Mouse (Mus musculus): Measurements from ENCODE around the gene Coro1c. TPM values are rescaled to one million over a fixed set of nuclear protein-coding genes. Genes with fewer than 3 reads are reported as not detected.

The Coro1c gene
- polyA plus RNA-seq, 1 experiment = 78.3 TPM

GRCm38 (mm10) chr5:113889912-113890311 is 18.6 kb downstream of the Coro1c start:
- Histone ChIP-seq H3K27me3 (ENCODE audit: control insufficient read depth, insufficient read depth, low read length) (no peaks in the 10 kb centered on the region), H3K4me3 (ENCODE audit: control insufficient read depth, insufficient read depth, low read length) (no peak overlapping the region), H3K4me1 (replicated peaks; ENCODE audit: control insufficient read depth, insufficient read depth, low read length) (peaks cover 2% of the 10 kb centered on the region; the same call in 1 of the 2 replicates), H3K36me3 (ENCODE audit: control insufficient read depth, insufficient read depth, low read length) (no peaks in the 10 kb centered on the region), H3K27ac (ENCODE audit: control insufficient read depth, insufficient read depth, low read length) (no peak overlapping the region)
- 94% methylated on average over 4 of the region's 4 CpGs for WGBS
- no peak for DNase-seq
- TF ChIP-seq CTCF (IDR thresholded peaks at IDR 0.05; ENCODE audit: borderline replicate concordance, control insufficient read depth, extremely low read depth, insufficient read depth, low read length, poor library complexity) (no peak), POLR2A (IDR thresholded peaks at IDR 0.05; ENCODE audit: control insufficient read depth, extremely low read depth, insufficient read depth, low read length, poor library complexity) (no peak)

- no peak overlapping the region for H3K4me3 ChIP-seq (ENCODE audit: control insufficient read depth, insufficient read depth, low read length)
- no peak for TF ChIP-seq CTCF (IDR thresholded peaks at IDR 0.05; ENCODE audit: borderline replicate concordance, control insufficient read depth, extremely low read depth, insufficient read depth, low read length, poor library complexity)
- TF ChIP-seq POLR2A (IDR thresholded peaks at IDR 0.05; ENCODE audit: control insufficient read depth, extremely low read depth, insufficient read depth, low read length, poor library complexity) = no peak
- H3K4me1 ChIP-seq (replicated peaks; ENCODE audit: control insufficient read depth, insufficient read depth, low read length) = peaks cover 4% of the 10 kb centered on the region; the same call in 1 of the 2 replicates
- H3K27me3 ChIP-seq (ENCODE audit: control insufficient read depth, insufficient read depth, low read length) = no peaks in the 10 kb centered on the region
- WGBS = 83% methylated on average over 19 of the region's 19 CpGs
- H3K36me3 ChIP-seq (ENCODE audit: control insufficient read depth, insufficient read depth, low read length) = no peaks in the 10 kb centered on the region
- no peak overlapping the region for H3K27ac ChIP-seq (ENCODE audit: control insufficient read depth, insufficient read depth, low read length)
- no peak for DNase-seq
Observed at GRCm38 (mm10) chr5:113889181-113889906, 19.2 kb downstream of the Coro1c start.

GRCm38 (mm10) chr5:113888186-113888795 is 20.3 kb downstream of the Coro1c start:
- Histone ChIP-seq H3K36me3 (ENCODE audit: control insufficient read depth, insufficient read depth, low read length) (no peaks in the 10 kb centered on the region), H3K4me3 (ENCODE audit: control insufficient read depth, insufficient read depth, low read length) (no peak overlapping the region), H3K27me3 (ENCODE audit: control insufficient read depth, insufficient read depth, low read length) (no peaks in the 10 kb centered on the region), H3K27ac (ENCODE audit: control insufficient read depth, insufficient read depth, low read length) (no peak overlapping the region), H3K4me1 (replicated peaks; ENCODE audit: control insufficient read depth, insufficient read depth, low read length) (peaks cover 4% of the 10 kb centered on the region; the same call in 1 of the 2 replicates)
- WGBS = 94% methylated on average over 5 of the region's 5 CpGs
- no peak for DNase-seq
- TF ChIP-seq CTCF (IDR thresholded peaks at IDR 0.05; ENCODE audit: borderline replicate concordance, control insufficient read depth, extremely low read depth, insufficient read depth, low read length, poor library complexity) (no peak), POLR2A (IDR thresholded peaks at IDR 0.05; ENCODE audit: control insufficient read depth, extremely low read depth, insufficient read depth, low read length, poor library complexity) (no peak)

GRCm38 (mm10) chr5:113887132-113887531 is 21.4 kb downstream of the Coro1c start:
- Histone ChIP-seq H3K27ac (ENCODE audit: control insufficient read depth, insufficient read depth, low read length) (no peak overlapping the region), H3K4me3 (ENCODE audit: control insufficient read depth, insufficient read depth, low read length) (no peak overlapping the region), H3K4me1 (replicated peaks; ENCODE audit: control insufficient read depth, insufficient read depth, low read length) (peaks cover 4% of the 10 kb centered on the region; the same call in 1 of the 2 replicates), H3K27me3 (ENCODE audit: control insufficient read depth, insufficient read depth, low read length) (no peaks in the 10 kb centered on the region), H3K36me3 (ENCODE audit: control insufficient read depth, insufficient read depth, low read length) (no peaks in the 10 kb centered on the region)
- TF ChIP-seq POLR2A (IDR thresholded peaks at IDR 0.05; ENCODE audit: control insufficient read depth, extremely low read depth, insufficient read depth, low read length, poor library complexity) (no peak), CTCF (IDR thresholded peaks at IDR 0.05; ENCODE audit: borderline replicate concordance, control insufficient read depth, extremely low read depth, insufficient read depth, low read length, poor library complexity) (no peak)
- 93% methylated on average over 11 of the region's 11 CpGs for WGBS
- no peak for DNase-seq

- H3K4me1 ChIP-seq (replicated peaks; ENCODE audit: control insufficient read depth, insufficient read depth, low read length) = peaks cover 4% of the 10 kb centered on the region; the same call in 1 of the 2 replicates
- TF ChIP-seq CTCF (IDR thresholded peaks at IDR 0.05; ENCODE audit: borderline replicate concordance, control insufficient read depth, extremely low read depth, insufficient read depth, low read length, poor library complexity) (no peak), POLR2A (IDR thresholded peaks at IDR 0.05; ENCODE audit: control insufficient read depth, extremely low read depth, insufficient read depth, low read length, poor library complexity) (no peak)
- 90% methylated on average over 8 of the region's 8 CpGs for WGBS
Observed at GRCm38 (mm10) chr5:113885623-113886022, 22.9 kb downstream of the Coro1c start.

GRCm38 (mm10) chr5:113884750-113885149 is 23.8 kb downstream of the Coro1c start:
- no peaks in the 10 kb centered on the region for H3K27me3 ChIP-seq (ENCODE audit: control insufficient read depth, insufficient read depth, low read length)
- H3K4me3 ChIP-seq (ENCODE audit: control insufficient read depth, insufficient read depth, low read length) = no peak overlapping the region
- H3K4me1 ChIP-seq (replicated peaks; ENCODE audit: control insufficient read depth, insufficient read depth, low read length) = peaks cover 4% of the 10 kb centered on the region; the same call in 1 of the 2 replicates
- 94% methylated on average over 7 of the region's 7 CpGs for WGBS
- H3K36me3 ChIP-seq (ENCODE audit: control insufficient read depth, insufficient read depth, low read length) = peaks cover 7% of the 10 kb centered on the region; the same call in 1 of the 2 replicates
- no peak for DNase-seq
- no peak overlapping the region for H3K27ac ChIP-seq (ENCODE audit: control insufficient read depth, insufficient read depth, low read length)
- no peak for TF ChIP-seq CTCF (IDR thresholded peaks at IDR 0.05; ENCODE audit: borderline replicate concordance, control insufficient read depth, extremely low read depth, insufficient read depth, low read length, poor library complexity)
- no peak for TF ChIP-seq POLR2A (IDR thresholded peaks at IDR 0.05; ENCODE audit: control insufficient read depth, extremely low read depth, insufficient read depth, low read length, poor library complexity)

More at GRCm38 (mm10) chr5:113885623-113886022, 22.9 kb downstream of the Coro1c start:
- Histone ChIP-seq H3K27me3 (ENCODE audit: control insufficient read depth, insufficient read depth, low read length) (no peaks in the 10 kb centered on the region), H3K4me3 (ENCODE audit: control insufficient read depth, insufficient read depth, low read length) (no peak overlapping the region), H3K27ac (ENCODE audit: control insufficient read depth, insufficient read depth, low read length) (no peak overlapping the region), H3K36me3 (ENCODE audit: control insufficient read depth, insufficient read depth, low read length) (peaks cover 7% of the 10 kb centered on the region; the same call in 1 of the 2 replicates)
- DNase-seq = no peak

All from thymus, adult 2 months (tissue).